Mouse (Mus musculus): ENCODE measurements around the gene Gp9. TPM values are rescaled to one million over a fixed set of nuclear protein-coding genes. Genes with fewer than 3 reads are reported as not detected.

Gp9 gene
- 0.75 and 0.88 TPM in 2 replicates for polyA plus RNA-seq (2012; rRNA removed)

GRCm38 (mm10) chr6:87777842-87778241 lies at the start of gene Gp9:
Gene Gp9, plus strand, starts transcription at chr6:87778072.
- WGBS = 47% methylated on average over 2 of the region's 2 CpGs
- no peak for DNase-seq (ENCODE audit: low read depth, low spot score)

GRCm38 (mm10) chr6:87728102-87728501 lies 49.8 kb upstream of the Gp9 start:
- no peak for DNase-seq (ENCODE audit: low read depth, low spot score)

GRCm38 (mm10) chr6:87730141-87730540 lies 47.7 kb upstream of the Gp9 start:
- WGBS = 21% methylated on average over 13 of the region's 13 CpGs
- no peak for DNase-seq (ENCODE audit: low read depth, low spot score)

More at GRCm38 (mm10) chr6:87728102-87728501, 49.8 kb upstream of the Gp9 start:
- WGBS = 59% methylated on average over 3 of the region's 3 CpGs

GRCm38 (mm10) chr6:87730591-87731462 lies 47.0 kb upstream of the Gp9 start, which contains the start of gene Efcc1:
Gene Efcc1, plus strand, starts transcription at chr6:87730869.
- no peak for DNase-seq (ENCODE audit: low read depth, low spot score)
- 1% methylated on average over 90 of the region's 90 CpGs for WGBS

- WGBS = 6% methylated on average over 19 of the region's 19 CpGs
- no peak for DNase-seq (ENCODE audit: low read depth, low spot score)
Observed at GRCm38 (mm10) chr6:87731463-87732095, 46.3 kb upstream of the Gp9 start.

- 5% methylated on average over 53 of the region's 53 CpGs for WGBS
Observed at GRCm38 (mm10) chr6:87732151-87733011, 45.5 kb upstream of the Gp9 start.

GRCm38 (mm10) chr6:87733131-87733930 lies 44.5 kb upstream of the Gp9 start:
- WGBS = 30% methylated on average over 14 of the region's 14 CpGs
- DNase-seq (ENCODE audit: low read depth, low spot score) = no peak

More at GRCm38 (mm10) chr6:87732151-87733011, 45.5 kb upstream of the Gp9 start:
- no peak for DNase-seq (ENCODE audit: low read depth, low spot score)

GRCm38 (mm10) chr6:87734136-87734535 lies 43.7 kb upstream of the Gp9 start:
- no peak for DNase-seq (ENCODE audit: low read depth, low spot score)
- 49% methylated on average over 5 of the region's 5 CpGs for WGBS

GRCm38 (mm10) chr6:87736923-87737322 lies 40.9 kb upstream of the Gp9 start:
- DNase-seq (ENCODE audit: low read depth, low spot score) = no peak
- WGBS = 75% methylated on average over 4 of the region's 4 CpGs

- no peak for DNase-seq (ENCODE audit: low read depth, low spot score)
- 72% methylated on average over 4 of the region's 4 CpGs for WGBS
Observed at GRCm38 (mm10) chr6:87737921-87738626, 39.8 kb upstream of the Gp9 start.

GRCm38 (mm10) chr6:87739898-87740297 lies 38.0 kb upstream of the Gp9 start:
- no peak for DNase-seq (ENCODE audit: low read depth, low spot score)
- 56% methylated on average over 6 of the region's 6 CpGs for WGBS

GRCm38 (mm10) chr6:87740496-87740895 lies 37.4 kb upstream of the Gp9 start:
- DNase-seq (ENCODE audit: low read depth, low spot score) = no peak

- DNase-seq (ENCODE audit: low read depth, low spot score) = no peak
- WGBS = 78% methylated on average over 8 of the region's 8 CpGs
Observed at GRCm38 (mm10) chr6:87741978-87742377, 35.9 kb upstream of the Gp9 start.

GRCm38 (mm10) chr6:87742804-87743203 lies 35.1 kb upstream of the Gp9 start:
- no peak for DNase-seq (ENCODE audit: low read depth, low spot score)
- WGBS = 77% methylated on average over 5 of the region's 5 CpGs

GRCm38 (mm10) chr6:87743281-87743680 lies 34.6 kb upstream of the Gp9 start:
- no peak for DNase-seq (ENCODE audit: low read depth, low spot score)
- WGBS = 69% methylated on average over 5 of the region's 5 CpGs

- WGBS = 72% methylated on average over 3 of the region's 3 CpGs
- DNase-seq (ENCODE audit: low read depth, low spot score) = no peak
Observed at GRCm38 (mm10) chr6:87744632-87745031, 33.2 kb upstream of the Gp9 start.

- 13% methylated on average over 1 of the region's 1 CpGs for WGBS
- no peak for DNase-seq (ENCODE audit: low read depth, low spot score)
Observed at GRCm38 (mm10) chr6:87745301-87745700, 32.6 kb upstream of the Gp9 start.

- 39% methylated on average over 3 of the region's 3 CpGs for WGBS
- DNase-seq (ENCODE audit: low read depth, low spot score) = no peak
Observed at GRCm38 (mm10) chr6:87746059-87746458, 31.8 kb upstream of the Gp9 start.

- 58% methylated on average over 2 of the region's 2 CpGs for WGBS
- no peak for DNase-seq (ENCODE audit: low read depth, low spot score)
Observed at GRCm38 (mm10) chr6:87746849-87747248, 31.0 kb upstream of the Gp9 start.
